Mouse (Mus musculus) adrenal gland, adult 2 months (tissue): ENCODE results near the gene Gm49384. TPM values are rescaled to one million over a fixed set of nuclear protein-coding genes. Genes with fewer than 3 reads are reported as not detected.

Experiments
- DNase-seq: peaks from one replicate; pipeline ENCODE4 v3.0.0; 2021
- long read RNA-seq: library from polyadenylated mRNA; stranded (forward); transcript quantifications from one replicate; pipeline ENCODE4 v2.0.0, GENCODE M21; 2021
- polyA plus RNA-seq: library from polyadenylated mRNA; depleted of rRNA; stranded (reverse); fragments of >200 nt; gene quantifications from 2 replicates; pipeline ENCODE4 v1.2.3, GENCODE M21; 2012; rRNA removed
- total RNA-seq, 2 experiments: library from RNA; stranded (reverse); gene quantifications; 2 replicates each; pipeline ENCODE4 v1.2.3; 2021

The Gm49384 gene
- total RNA-seq, result 1 to 10 TPM; 4.1 to 5.7 TPM
- polyA plus RNA-seq, result 0.16 TPM in 1 of 2 replicates, not detected in the other
- long read RNA-seq, partial matches to known transcripts, result 1 of 1 reads
- long read RNA-seq, other reads (novel, unspliced or antisense), result 0 of 1 reads

GRCm38 (mm10) chr12:69204052-69204833 lies at the start of gene Gm49384:
Gene Gm49384, minus strand, starts transcription at chr12:69204267.
- no peak for DNase-seq

DNA sequence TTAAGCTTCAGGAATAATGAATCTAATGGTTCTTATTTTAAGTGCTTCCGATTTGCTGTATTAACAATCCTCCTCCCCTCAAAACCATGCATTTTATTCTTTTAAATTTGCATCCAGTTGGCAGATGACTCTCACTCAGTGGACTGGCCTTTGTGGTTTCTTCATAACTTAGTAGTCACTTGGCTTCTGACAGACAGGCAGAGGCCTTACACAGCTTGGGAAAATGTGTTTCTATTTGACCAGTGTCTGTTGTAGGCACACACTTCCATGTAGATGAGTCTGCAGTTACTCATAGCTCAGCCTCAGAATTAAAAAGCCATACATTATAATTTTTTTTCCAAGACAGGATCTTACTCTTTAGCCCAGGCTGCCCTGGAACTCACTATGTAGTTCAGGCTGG lies 49.7 kb upstream of the Gm49384 start:
- no peak for DNase-seq

GRCm38 (mm10) chr12:69250756-69251155 lies 46.7 kb upstream of the Gm49384 start:
- DNase-seq, result no peak

GRCm38 (mm10) chr12:69249766-69250165 lies 45.7 kb upstream of the Gm49384 start:
- DNase-seq, result no peak

DNA sequence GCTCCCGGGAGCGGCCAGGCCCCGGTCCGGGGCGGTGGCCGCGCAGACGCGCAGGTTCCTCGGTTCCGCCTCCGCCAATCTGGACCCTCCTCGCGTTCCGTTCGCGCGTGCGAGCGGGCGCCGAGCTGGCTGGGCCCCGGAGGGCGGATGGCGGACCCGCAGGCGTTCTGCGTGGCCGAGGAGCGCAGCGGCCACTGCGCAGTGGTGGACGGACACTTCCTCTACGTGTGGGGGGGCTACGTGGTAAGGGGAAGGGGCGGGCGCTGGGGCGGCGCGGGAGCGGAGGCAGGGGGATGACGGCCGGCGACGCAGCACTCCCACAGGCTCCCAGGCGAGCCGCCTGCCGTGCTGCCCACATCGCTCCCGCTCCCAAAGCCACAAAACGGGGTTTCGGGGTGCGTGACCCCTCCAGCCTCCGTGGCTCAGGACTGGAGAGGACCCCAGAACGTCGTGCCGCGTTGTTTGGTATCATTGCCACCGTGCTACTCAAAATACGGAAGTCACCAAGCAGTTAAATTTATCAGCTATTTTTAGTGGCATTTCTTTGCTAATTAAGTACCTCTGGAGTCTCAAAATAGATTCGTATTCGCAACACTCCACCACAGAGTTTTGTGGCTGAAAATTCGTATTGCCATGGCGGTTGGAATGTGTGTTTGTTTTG lies 37.8 kb upstream of the Gm49384 start:
- peak; percentile 85 for DNase-seq

DNA sequence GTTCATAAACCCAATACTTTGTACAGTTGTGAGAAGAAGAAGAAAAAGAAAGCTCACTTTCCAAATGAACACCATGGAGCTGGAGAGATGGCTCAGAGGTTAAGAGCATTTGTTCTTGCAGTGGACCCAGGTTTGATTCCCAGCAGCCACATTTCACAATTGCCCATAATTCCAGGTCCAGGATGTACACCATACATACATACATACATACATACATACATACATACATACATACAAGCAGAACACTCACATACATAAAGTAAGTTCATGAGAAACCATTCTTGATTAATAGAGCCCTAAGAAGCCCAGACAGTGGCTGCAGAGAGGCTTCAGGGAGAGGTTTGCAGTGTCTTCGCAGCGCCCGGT lies 37.3 kb upstream of the Gm49384 start:
- no peak for DNase-seq

DNA sequence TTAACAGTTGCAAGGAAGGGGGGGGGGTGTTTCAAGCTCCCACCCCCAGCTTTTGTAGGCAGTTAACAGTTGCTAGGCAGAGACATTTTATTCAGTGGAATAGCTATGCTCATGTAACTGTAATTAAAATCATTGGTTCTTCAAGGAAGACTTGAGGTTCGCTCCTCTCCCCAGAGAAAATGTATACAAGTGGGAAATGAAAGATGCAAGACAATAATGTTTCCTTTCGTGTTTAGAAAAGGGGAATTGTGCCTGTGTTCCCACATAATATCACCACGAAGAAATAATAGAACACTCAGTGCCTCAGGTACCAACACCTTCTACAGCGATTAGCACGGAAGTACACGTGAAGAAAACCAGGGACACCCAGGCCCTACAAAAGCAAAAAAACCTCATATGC lies 36.8 kb upstream of the Gm49384 start, which contains the start of gene Klhdc1:
Gene Klhdc1, plus strand, starts transcription at position 301 of the 400 bp plus-strand sequence.
- DNase-seq, result no peak

DNA sequence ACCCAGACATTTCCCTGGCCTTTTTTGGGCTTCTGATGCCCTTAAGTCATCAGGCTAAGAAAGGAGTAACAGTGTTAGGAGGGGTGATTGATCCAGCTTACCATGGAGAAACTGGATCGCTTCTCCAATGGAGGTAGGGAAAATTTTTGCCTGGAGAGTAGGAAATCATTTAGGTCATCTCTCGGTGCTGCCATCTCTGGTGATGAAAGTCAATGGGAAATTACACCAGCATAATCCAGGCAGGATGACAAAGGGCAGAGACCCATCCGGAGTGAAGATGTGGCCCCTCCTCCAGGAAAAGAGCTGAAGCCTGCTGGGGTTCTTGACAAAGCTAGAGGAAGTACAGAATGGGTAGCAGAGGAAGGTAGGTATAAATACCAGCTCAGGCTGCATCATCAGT lies 34.2 kb upstream of the Gm49384 start:
- no peak for DNase-seq

- DNase-seq, result no peak
Measured at GRCm38 (mm10) chr12:69235782-69236181, 31.7 kb upstream of the Gm49384 start.

- DNase-seq, result no peak
Measured at GRCm38 (mm10) chr12:69229251-69229650, 25.2 kb upstream of the Gm49384 start.

GRCm38 (mm10) chr12:69227776-69228466 lies 23.9 kb upstream of the Gm49384 start, which contains the start of gene Pole2:
Gene Pole2, minus strand, starts transcription at chr12:69228195.
- peak; percentile 94 for DNase-seq

GRCm38 (mm10) chr12:69220613-69221277 lies 16.7 kb upstream of the Gm49384 start:
- DNase-seq, result no peak

DNA sequence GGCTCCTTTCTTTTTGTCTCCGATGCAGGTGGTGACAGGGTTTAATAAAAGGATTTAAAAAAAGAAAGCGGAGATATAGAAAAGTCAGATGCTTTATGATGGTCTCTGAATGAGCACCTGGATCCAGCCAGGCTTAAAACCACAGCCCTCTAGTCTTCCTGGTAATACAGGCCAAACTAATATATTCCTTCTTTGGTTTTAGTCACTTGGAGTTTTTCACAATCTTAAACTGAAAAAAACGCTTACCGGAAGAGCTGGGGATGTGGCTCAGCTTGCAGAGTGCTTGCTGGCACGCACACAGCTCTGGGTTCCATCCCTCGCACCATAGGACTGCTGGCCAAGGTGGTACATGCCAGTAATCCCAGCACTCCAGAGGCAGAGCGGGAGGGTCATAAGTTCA lies 12.5 kb upstream of the Gm49384 start:
- DNase-seq, result no peak

DNA sequence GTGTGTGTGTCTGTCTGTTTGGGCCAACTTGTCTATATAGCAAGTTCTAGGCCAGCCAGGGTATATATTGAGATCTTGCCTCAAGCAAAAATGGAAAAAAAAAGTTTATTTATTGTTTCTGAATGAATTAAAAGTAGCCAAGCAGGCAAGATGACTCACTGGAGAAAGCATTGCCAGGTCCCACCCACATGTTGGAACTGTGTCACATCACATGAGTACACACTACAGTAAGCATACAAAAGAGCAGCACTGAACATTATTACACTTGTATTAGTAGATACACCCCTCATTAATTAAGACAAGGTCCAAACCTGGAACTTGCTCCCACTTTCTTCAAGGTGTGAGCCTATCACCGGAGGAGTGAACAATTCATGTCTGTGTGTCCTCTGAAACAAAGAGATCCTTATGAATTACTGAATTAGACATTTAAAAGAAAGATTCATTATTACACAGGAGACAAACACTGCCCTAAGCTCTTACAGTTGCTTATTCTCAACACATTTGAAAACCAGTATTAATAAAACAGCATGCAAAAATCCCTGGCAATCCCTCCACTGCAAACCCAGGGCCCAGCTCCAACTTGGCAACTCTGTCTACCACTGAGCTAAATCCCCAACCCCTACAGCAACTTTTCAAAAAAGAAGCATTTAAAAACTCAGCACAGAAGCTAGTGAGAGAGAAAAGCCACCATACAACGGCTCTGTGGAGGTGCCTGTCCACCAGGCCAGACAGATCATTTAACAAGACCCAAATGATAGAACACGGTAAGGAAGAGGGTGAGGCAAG lies 11.1 kb upstream of the Gm49384 start:
- DNase-seq, result peak; percentile 81

DNA sequence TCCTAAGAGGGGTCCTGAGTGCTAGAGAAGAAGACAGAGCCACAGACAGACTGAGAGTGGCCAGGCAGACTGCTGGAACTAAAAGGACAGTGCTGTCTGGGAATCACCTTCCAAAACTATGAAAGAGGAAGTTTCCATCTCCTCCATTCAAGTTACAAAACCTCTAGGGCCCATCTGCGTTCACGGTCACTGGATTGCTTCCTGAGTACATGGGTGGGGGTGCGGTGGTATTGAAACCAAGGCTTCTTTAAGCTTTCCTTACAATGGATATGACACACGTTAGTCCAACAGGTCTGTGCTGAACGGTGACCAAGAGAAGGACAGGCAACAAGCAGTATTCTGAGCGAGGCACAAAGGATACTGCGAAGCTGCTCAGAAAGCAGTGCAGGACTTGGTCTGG lies 10.3 kb upstream of the Gm49384 start:
- no peak for DNase-seq

DNA sequence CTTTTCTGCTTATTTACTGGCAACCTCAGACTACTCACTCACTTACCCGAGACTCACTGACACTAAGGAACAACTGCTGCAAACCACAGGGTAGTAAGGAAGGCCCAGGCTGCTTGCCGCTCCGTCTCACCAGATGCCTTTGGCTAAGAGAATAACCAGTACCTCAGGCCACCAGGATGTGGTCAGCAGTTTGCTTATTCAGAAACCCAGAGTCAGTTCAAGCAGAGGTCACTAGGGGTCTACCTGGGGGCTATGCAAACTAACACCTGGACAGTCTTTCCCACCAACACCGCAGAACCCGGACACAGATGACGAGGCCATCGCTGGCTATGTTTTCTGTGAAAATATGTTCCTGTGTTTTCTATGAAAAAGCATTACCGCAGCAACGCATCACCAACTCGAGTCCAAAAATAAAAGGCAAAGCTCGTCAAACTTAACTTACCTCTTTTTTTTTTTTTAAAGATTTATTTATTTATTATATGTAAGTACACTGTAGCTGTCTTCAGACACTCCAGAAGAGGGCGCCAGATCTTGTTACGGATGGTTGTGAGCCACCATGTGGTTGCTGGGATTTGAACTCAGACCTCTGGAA lies 9.2 kb upstream of the Gm49384 start:
- no peak for DNase-seq

DNA sequence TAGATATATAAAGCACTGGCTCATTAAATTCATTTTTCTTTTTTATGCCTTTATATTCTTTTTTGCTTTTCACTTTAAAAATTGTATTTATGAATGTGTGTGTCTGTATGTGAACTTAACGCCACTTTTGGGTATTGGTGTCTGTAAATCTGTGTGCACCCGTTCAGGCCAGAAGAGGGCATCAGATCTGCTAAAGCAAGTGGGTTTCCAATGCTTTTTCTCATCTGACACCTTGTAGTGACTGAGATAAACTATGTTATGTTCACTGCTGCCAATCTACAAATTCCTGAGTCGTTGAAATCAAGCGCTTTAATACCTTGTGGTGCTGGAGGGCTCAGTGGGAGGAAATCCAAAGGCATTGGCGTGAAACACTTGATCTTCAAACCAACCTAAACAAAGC lies 7.0 kb upstream of the Gm49384 start:
- no peak for DNase-seq

DNA sequence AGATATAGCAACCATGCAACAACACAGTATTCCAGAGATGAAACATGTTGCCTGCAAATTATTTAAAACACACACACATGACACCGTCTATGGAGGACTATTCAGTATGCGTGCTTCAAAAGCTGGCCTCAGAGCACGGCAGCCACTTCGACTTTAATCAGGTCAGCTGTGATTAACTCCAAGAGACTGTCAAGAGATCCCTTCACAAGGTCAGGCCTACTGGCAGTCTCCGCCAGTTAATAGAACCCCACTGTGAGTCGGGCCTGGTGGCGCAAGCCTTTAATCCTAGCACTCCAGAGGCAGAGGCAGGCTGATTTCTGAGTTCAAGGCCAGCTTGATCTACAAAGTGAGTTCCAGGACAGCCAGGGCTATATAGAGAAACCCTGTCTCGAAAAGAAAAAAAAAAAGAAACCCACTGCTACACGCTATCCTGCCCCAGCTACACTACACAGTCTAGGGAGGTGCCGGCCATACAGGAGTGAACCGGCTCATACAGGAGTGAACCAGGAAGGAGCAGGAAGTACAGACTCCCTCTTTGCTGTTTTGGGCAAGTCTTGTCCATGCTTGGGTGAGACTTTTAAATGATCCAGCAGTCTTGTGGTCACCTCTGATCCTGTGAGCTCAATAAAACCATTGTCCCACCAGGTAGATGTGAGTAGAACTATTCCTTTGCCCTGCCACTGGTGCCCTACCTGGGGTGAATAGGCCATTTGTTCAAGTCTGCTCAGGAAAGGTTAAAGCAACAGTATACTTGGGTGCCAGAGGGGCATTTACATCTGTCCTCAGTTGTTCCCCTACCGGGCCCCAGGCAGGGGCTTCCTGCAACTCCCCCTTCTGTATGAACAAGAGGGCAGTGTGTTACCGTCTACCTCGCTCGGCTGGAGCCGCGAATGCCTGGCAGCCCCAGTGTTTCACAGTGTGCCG lies 6.3 kb upstream of the Gm49384 start:
- no peak for DNase-seq

DNA sequence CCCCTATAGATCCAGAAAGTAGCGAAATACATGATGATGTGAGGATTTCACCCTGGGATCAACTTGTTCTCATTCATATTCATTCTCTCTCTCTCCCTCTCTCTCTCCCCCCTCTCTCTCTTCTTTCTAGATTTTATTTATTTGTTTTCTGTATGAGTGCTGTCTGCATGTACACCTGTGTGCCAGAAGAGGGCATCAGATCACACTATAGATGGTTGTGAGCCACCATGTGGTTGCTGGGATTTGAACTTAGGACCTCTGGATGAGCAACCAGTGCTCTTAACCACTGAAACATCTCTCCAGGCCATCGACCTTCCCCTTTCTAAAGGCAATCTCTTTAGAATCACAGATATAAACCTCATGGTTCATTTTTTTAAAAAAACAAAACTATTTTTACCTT lies 4.5 kb upstream of the Gm49384 start:
- no peak for DNase-seq

DNA sequence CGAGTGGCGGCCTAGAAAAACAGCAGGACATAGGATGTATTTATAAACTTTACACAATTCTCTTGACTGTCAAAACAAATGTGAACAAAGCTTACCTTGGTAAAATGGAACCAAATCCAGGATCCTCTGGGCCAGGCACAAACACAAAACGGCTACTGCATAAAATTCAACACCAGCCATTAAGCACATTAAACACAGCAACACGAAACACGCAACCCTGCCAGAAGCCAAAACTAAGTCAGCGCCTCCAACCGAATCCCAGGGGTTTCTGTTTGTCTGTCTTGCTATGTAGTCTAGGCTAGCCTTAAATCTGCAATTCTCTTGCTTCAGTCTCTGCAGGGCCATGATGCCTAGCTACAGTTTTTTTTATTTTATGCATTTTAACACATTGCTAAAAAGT lies 3.9 kb upstream of the Gm49384 start:
- no peak for DNase-seq
